Mouse (Mus musculus) neural tube, embryonic 12.5 days (tissue): ENCODE measurements around the gene Fam129c. TPM values are rescaled to one million over a fixed set of nuclear protein-coding genes. Genes with fewer than 3 reads are reported as not detected.
A peak's percentile ranks its signal among the peaks of the same experiment; 100 is the strongest.

Experiments used
- ATAC-seq: fragments of 200-750 bp; cut with Nextera tagmentation; 2 replicates; pipeline ENCODE4 v1.8.0; 2017; ENCODE audit warnings: low read depth, mild to moderate bottlenecking, moderate TSS enrichment, moderate library complexity; ENCODE audit not compliant: low FRiP score
- H3K27ac ChIP-seq: fragments of 300-500 bp; sonication (generic); 2 replicates; pipeline ENCODE4 v1.5.1; 2016
- H3K27me3 ChIP-seq: fragments of 300-500 bp; sonication (generic); replicated peaks from 2 replicates; pipeline ENCODE4 v1.6.1; 2016; ENCODE audit warnings: mild to moderate bottlenecking
- H3K36me3 ChIP-seq: fragments of 300-500 bp; sonication (generic); 2 replicates; pipeline ENCODE4 v1.6.1; 2016; ENCODE audit warnings: mild to moderate bottlenecking
- H3K4me1 ChIP-seq: fragments of 300-500 bp; sonication (generic); 2 replicates; pipeline ENCODE4 v1.6.1; 2016
- H3K4me2 ChIP-seq: fragments of 300-500 bp; sonication (generic); replicated peaks from 2 replicates; pipeline ENCODE4 v1.6.1; 2016; ENCODE audit warnings: mild to moderate bottlenecking
- H3K4me3 ChIP-seq: fragments of 300-500 bp; sonication (generic); 2 replicates; pipeline ENCODE4 v1.5.1; 2016
- H3K9ac ChIP-seq: fragments of 300-500 bp; sonication (generic); 2 replicates; pipeline ENCODE4 v1.6.1; 2016; ENCODE audit warnings: mild to moderate bottlenecking
- H3K9me3 ChIP-seq: fragments of 300-500 bp; sonication (generic); 2 replicates; pipeline ENCODE4 v1.6.1; 2016; ENCODE audit warnings: mild to moderate bottlenecking
- WGBS: fragments of 180-500 bp; shearing (Covaris S2); methylation state at CpG from one replicate; pipeline ENCODE4 v1.1.7; 2016; 5-methylcytosine and 5-hydroxymethylcytosine counted together
- microRNA-seq: library from miRNA; unstranded; fragments of <30 nt; microRNA quantifications from one replicate; pipeline ENCODE4, GENCODE M21; 2017
- polyA plus RNA-seq: library from polyadenylated mRNA; unstranded; fragments of >200 nt; fragmentation: Nextera tagmentation; extraction: Ambion mirVana; gene quantifications from 2 replicates; pipeline ENCODE4 v1.2.1, GENCODE M21; 2016

Fam129c gene
- polyA plus RNA-seq, 1 experiment from 2014 or later, result 4.9 TPM

DNA sequence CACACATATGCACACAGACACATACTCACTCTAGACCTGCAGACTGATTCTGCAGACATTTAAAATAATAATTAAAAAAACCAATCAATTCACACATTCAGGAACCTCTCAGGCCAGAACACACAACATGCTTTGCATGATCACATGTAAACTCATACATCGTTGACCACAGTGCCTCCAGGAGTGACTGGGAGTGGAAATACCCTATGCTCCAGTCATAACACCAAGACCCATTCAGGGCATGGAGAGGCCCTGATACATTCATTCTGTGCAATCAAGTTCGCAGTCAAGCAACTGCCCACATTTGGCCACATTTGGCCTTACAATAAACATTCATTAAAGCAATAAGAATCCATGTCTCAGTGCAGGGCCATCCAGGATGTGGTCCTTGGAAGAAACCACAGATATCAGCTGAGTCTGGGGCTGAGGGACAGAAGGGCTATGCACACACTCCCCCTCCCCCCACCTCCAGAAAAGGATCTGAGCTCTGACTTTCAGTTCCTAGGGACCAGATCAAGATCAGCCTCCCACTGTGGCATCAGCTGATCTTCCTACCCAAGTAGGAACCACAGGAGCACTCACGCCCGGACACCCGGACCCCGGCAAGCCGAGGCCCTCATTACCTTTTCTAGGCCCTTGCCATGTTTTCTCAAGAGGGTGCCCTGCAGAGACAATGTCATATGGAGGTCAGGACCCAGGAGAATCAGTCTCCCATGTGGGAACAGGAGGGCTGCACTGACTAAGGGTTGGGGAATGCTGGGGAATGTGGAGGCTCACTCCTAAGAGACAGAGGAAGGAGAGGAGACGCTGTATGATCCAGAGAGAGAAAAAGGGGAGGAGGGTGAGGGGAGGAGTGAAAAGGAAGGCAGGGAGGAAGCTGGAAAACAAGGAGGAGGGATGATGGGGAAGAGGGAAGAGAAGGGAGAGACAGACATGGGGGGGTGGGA, 40.0 kb downstream of the Fam129c start:
- ATAC-seq, result no peak
- Histone ChIP-seq H3K4me3 (no peak overlapping the region), H3K27me3 (peaks cover 50% of the 10 kb centered on the region), H3K4me1 (peaks cover 4% of the 10 kb centered on the region), H3K4me2 (no peak overlapping the region), H3K27ac (no peak overlapping the region), H3K36me3 (peaks cover 17% of the 10 kb centered on the region; the same call in 1 of the 2 replicates), H3K9me3 (peaks cover 10% of the 10 kb centered on the region), H3K9ac (no peak overlapping the region)
- 63% methylated on average over 8 of the region's 8 CpGs for WGBS

GRCm38 (mm10) chr8:71638321-71638720, 40.9 kb downstream of the Fam129c start:
- H3K27ac ChIP-seq, result no peak overlapping the region
- peaks cover 1% of the 10 kb centered on the region for H3K9me3 ChIP-seq
- H3K4me2 ChIP-seq, result no peak overlapping the region
- peaks cover 17% of the 10 kb centered on the region; the same call in 1 of the 2 replicates for H3K36me3 ChIP-seq
- H3K27me3 ChIP-seq, result peaks cover 46% of the 10 kb centered on the region
- peaks cover 4% of the 10 kb centered on the region for H3K4me1 ChIP-seq
- 70% methylated on average over 6 of the region's 6 CpGs for WGBS
- H3K4me3 ChIP-seq, result no peak overlapping the region
- no peak for ATAC-seq
- no peak overlapping the region for H3K9ac ChIP-seq

- Histone ChIP-seq H3K27ac (no peak overlapping the region), H3K27me3 (peaks cover 36% of the 10 kb centered on the region), H3K36me3 (peaks cover 18% of the 10 kb centered on the region; the same call in 1 of the 2 replicates), H3K4me1 (peaks cover 3% of the 10 kb centered on the region), H3K9me3 (no peaks in the 10 kb centered on the region), H3K9ac (no peak overlapping the region), H3K4me3 (no peak overlapping the region), H3K4me2 (no peak overlapping the region)
- ATAC-seq, result no peak
- 92% methylated on average over 4 of the region's 4 CpGs for WGBS
Observed at GRCm38 (mm10) chr8:71639318-71639717, 41.9 kb downstream of the Fam129c start.

- Histone ChIP-seq H3K27me3 (no peaks in the 10 kb centered on the region; the same call in none of the 2 replicates), H3K4me2 (no peak overlapping the region), H3K27ac (no peak overlapping the region), H3K9ac (no peak overlapping the region), H3K36me3 (peaks cover 30% of the 10 kb centered on the region), H3K9me3 (no peaks in the 10 kb centered on the region), H3K4me3 (no peak overlapping the region), H3K4me1 (no peaks in the 10 kb centered on the region)
- 84% methylated on average over 9 of the region's 9 CpGs for WGBS
- ATAC-seq, result no peak
Observed at GRCm38 (mm10) chr8:71645510-71645909, 48.1 kb downstream of the Fam129c start.

DNA sequence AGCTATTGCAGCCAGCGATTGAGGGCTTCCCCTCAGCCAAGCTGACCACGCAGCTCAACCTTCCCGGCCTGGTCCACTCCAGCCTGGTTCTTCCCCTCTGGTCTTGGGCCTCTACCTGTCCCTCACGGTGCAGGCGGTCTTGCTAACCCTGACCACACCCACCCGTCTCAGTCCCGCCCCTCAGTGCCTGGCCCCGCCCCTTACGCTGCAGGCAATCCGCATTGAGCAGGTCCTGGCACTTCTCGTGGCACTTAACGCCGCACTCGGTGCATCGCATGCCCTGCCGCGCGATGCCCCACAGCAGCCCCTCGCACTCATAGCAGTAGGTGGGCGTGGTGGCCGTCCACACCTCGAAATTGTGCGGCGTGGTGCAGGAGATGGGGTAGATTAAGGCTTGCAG, 57.2 kb downstream of the Fam129c start:
- Histone ChIP-seq H3K27me3 (peaks cover 58% of the 10 kb centered on the region), H3K4me3 (no peak overlapping the region), H3K27ac (no peak overlapping the region), H3K9me3 (no peaks in the 10 kb centered on the region), H3K4me2 (peak overlapping the region; percentile 36), H3K36me3 (peaks cover 27% of the 10 kb centered on the region), H3K9ac (no peak overlapping the region), H3K4me1 (0 out of 2 replicates have a peak, but pooled peaks cover 9% of the 10 kb centered on the region)
- 0 out of 2 replicates have a peak, but pooled peaks have one; percentile 18 for ATAC-seq
- 2% methylated on average over 24 of the region's 24 CpGs for WGBS

Small RNA genes within 50 kb of the gene (microRNA-seq; reads per million reads assigned to microRNA genes)
- gene Mir6769b, result not detected

Other genes starting within 250 kb of the Fam129c start
- gene Use1, start 230.8 kb upstream of the Fam129c start, polyA plus RNA-seq, result 82.8 and 91.6 TPM in 2 replicates
- gene Ocel1, start 226.3 kb upstream of the Fam129c start, polyA plus RNA-seq, result 5.3 and 5.7 TPM in 2 replicates
- 61.5 and 67.0 TPM in 2 replicates for gene Nr2f6, start 215.7 kb upstream of the Fam129c start, polyA plus RNA-seq
- gene Ushbp1, start 201.8 kb upstream of the Fam129c start, polyA plus RNA-seq, result 6.0 and 6.8 TPM in 2 replicates
- 95.6 and 100 TPM in 2 replicates for gene Babam1, start 200.8 kb upstream of the Fam129c start, polyA plus RNA-seq
- 24.0 and 26.6 TPM in 2 replicates for gene Ankle1, start 191.6 kb upstream of the Fam129c start, polyA plus RNA-seq
- 121 and 128 TPM in 2 replicates for gene Abhd8, start 134.0 kb upstream of the Fam129c start, polyA plus RNA-seq
- 234 and 246 TPM in 2 replicates for gene Mrpl34, start 132.7 kb upstream of the Fam129c start, polyA plus RNA-seq
- 189 and 194 TPM in 2 replicates for gene Dda1, start 128.4 kb upstream of the Fam129c start, polyA plus RNA-seq
- gene Ano8, start 111.7 kb upstream of the Fam129c start, polyA plus RNA-seq, result 19.7 and 23.7 TPM in 2 replicates
- 13.6 and 16.3 TPM in 2 replicates for gene Gtpbp3, start 109.5 kb upstream of the Fam129c start, polyA plus RNA-seq
- 41.7 and 48.7 TPM in 2 replicates for gene Plvap, start 85.9 kb upstream of the Fam129c start, polyA plus RNA-seq
- 0.10 and 0.24 TPM in 2 replicates for gene Ccdc194, start 71.9 kb upstream of the Fam129c start, polyA plus RNA-seq
- gene Bst2, start 60.2 kb upstream of the Fam129c start, polyA plus RNA-seq, result 13.8 and 16.4 TPM in 2 replicates
- 62.6 and 65.8 TPM in 2 replicates for gene Mvb12a, start 54.7 kb upstream of the Fam129c start, polyA plus RNA-seq
- 0.11 and 0.13 TPM in 2 replicates for gene Tmem221, start 38.8 kb upstream of the Fam129c start, polyA plus RNA-seq
- gene Nxnl1, start 31.0 kb upstream of the Fam129c start, polyA plus RNA-seq, result not detected in 2 replicates
- 46.1 and 46.5 TPM in 2 replicates for gene Slc27a1, start 28.8 kb upstream of the Fam129c start, polyA plus RNA-seq
- gene Pgls, start 5.5 kb upstream of the Fam129c start, polyA plus RNA-seq, result 198 and 217 TPM in 2 replicates
- gene Colgalt1, start 13.3 kb downstream of the Fam129c start, polyA plus RNA-seq, result 60.9 and 67.2 TPM in 2 replicates
- 16.3 and 16.7 TPM in 2 replicates for gene Unc13a, start 74.1 kb downstream of the Fam129c start, polyA plus RNA-seq
- gene Jak3, start 78.6 kb downstream of the Fam129c start, polyA plus RNA-seq, result 3.8 and 4.2 TPM in 2 replicates
- 1.2 TPM in 1 of 2 replicates, not detected in the other for gene Insl3, start 91.6 kb downstream of the Fam129c start, polyA plus RNA-seq
- gene B3gnt3, start 104.1 kb downstream of the Fam129c start, polyA plus RNA-seq, result 0.54 and 0.67 TPM in 2 replicates
- gene Fcho1, start 128.1 kb downstream of the Fam129c start, polyA plus RNA-seq, result 34.4 and 38.4 TPM in 2 replicates